Mouse (Mus musculus) Patski (cell line): ENCODE measurements at regions not wholly inside any gene's neighbourhood (a gene's known extent, or its start where the extent isn't known, plus 50 kb on each side); places are given as distances from the start of the nearest gene placed in this dataset.
A peak's percentile ranks its signal among the peaks of the same experiment; 100 is the strongest.
"Not testable (repeated sequence)": the region's sequence is repeated elsewhere in the genome, so short reads cannot be mapped to it uniquely, and the experiment has no call there.

Source experiments
- ATAC-seq: fragments of 100-300 bp; one replicate; pipeline ENCODE4 v1.8.0; 2021
- CTCF ChIA-PET: fragments of 350-600 bp; sonication (Branson Sonifier 250); formaldehyde crosslinking; loops from one replicate; lab custom pipeline; 2022; ENCODE audit warnings: inconsistent platforms; lab: Charles Lee
- POLR2A ChIA-PET: fragments of 350-600 bp; sonication (Branson Sonifier 250); formaldehyde crosslinking; loops from one replicate; lab custom pipeline; 2022; ENCODE audit warnings: antibody characterized with exemption, inconsistent platforms; lab: Charles Lee
- DNase-seq: peaks from one replicate; pipeline ENCODE4 v3.0.0-alpha.2; 2011; ENCODE audit warnings: low read depth, low spot score
- H3K27me3 ChIP-seq: fragments of 371-371 bp; one replicate; pipeline ENCODE4 v1.5.1; 2021
- CTCF ChIP-seq: fragments of 100-300 bp; IDR thresholded peaks from one replicate; pipeline ENCODE4 v1.5.1; 2021
- in situ Hi-C: fragments of 300-500 bp; cut with MboI; formaldehyde crosslinking; loops from 3 replicates; pipeline ENCODE4 v1.11.1; 2018; ENCODE audit warnings: low pct_unique_long_range_greater_than_20kb, mixed read lengths

- ChIA-PET CTCF (no interaction called here), POLR2A (no interaction called here)
- in situ Hi-C loops, result no loop called here
- DNase-seq, result no peak
- TF ChIP-seq CTCF, result no peak
- no peak for ATAC-seq
- peaks cover 14% of the 10 kb centered on the region for H3K27me3 ChIP-seq
Measured at GRCm38 (mm10) chr6:22506871-22507270, 150.8 kb upstream of the Fam3c start.

DNA sequence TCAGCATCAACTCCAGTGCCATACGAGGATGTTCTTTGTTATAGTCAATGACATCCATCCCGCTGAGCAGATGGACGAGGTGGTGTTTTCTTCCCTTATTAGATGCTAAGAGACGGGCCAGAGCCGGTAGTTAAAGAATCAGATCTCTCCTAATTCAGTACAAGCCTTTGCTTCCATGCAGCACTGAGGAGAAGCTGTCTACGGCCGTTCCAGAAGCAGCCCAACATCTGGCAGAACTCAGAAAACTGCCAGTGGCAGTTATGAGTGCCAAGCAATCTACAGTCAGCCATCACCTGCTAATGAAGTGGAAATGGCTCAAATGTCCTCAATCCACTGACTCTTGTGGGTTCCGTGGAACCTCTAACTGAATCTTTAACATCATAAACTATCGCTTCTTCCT is 141.3 kb upstream of the Fam3c start:
- TF ChIP-seq CTCF, result no peak
- in situ Hi-C loops, result no loop called here
- CTCF ChIA-PET, result no interaction called here

DNA sequence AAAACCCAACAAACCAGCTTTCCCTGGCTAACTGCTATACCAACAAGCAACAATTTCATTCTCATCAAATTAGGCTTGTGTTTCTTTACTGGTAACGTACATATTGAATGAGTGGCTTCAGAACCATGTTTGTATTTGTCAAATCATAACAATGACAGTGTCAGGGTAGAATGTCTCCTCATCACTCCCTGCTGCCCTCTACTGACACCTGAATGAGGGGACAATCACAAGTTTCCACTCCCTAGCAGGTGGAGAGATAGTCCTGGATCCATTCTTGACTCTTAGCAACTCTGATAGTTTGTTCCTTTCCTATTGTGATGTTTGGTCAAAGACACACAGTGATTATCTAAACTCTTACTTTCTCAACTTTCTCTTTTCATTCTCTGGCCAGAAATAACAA is 140.4 kb upstream of the Fam3c start:
- POLR2A ChIA-PET, result no interaction called here
- DNase-seq, result no peak
- CTCF ChIA-PET, result interaction anchor here (6.0 kb wide), 1 partner anchor 170 kb away, joined by 52 read pairs; no protein-coding TSS in a partner anchor
- in situ Hi-C loops, result no loop called here
- peak; percentile 45 for TF ChIP-seq CTCF
- ATAC-seq, result no peak
- H3K27me3 ChIP-seq, result peaks cover 12% of the 10 kb centered on the region

More for the DNA sequence above, 141.3 kb upstream of the Fam3c start:
- ATAC-seq, result no peak
- H3K27me3 ChIP-seq, result peaks cover 14% of the 10 kb centered on the region
- DNase-seq, result no peak
- POLR2A ChIA-PET, result no interaction called here

DNA sequence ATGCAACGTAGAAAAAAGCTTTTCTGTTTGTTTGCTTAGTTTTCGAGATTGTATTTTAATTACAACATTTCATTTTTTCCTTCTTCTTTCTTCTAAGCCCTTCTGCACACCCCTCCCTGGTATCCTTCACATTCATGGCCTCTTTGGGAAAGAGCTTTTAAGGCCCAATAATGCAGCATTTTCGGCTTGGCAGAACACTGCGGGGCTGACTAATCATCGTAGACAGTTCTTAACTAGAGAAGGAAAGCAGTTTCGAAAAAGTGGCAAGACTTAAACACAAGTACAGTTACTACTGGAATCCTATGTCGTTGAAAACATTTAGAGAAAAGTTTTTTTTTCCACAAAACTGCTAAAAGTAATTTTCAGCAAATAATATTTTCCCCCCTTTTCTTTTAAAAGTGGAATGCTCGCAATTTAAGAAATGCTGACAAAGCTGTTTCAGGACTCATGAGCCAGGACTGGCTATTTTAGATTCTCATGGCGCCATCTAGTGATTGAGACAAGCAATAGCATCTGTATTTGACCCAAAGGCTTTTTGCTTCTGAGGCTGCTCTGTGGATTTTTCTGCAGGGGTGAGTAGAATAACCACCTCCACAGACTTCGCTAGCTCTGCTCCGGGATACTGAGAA is 137.7 kb upstream of the Fam3c start:
- peaks cover 3% of the 10 kb centered on the region for H3K27me3 ChIP-seq
- in situ Hi-C loops, result loop anchor here (5.0 kb wide), 2 partner anchors 166 to 371 kb away; no protein-coding TSS in a partner anchor
- ChIA-PET CTCF (interaction anchor here (0.9 to 6.0 kb wide), 11 partner anchors 20 to 373 kb away, joined by 3 to 52 read pairs (median 4); partner anchors contain the start of gene Fam3c), POLR2A (no interaction called here)
- DNase-seq (no peak), ATAC-seq (no peak)
- TF ChIP-seq CTCF, result peak; percentile 74

DNA sequence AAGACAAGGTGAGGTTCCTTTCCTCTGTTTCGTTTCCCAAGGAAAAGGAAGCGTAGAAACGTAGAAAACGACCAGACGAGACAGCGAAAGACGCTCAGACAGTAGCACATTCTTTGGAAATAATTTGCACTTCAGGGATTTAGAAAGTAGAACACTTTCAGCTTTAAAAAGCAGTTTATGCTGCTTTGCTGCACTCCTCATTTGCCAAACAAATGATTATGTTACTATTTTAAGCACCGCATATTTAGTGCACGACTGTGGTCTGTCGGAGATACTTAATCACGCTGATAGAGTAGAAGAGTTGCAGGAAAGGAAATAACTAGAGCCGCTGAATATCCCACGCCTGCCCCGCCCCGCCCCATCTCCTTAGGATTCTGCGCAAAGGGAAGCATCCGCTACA is 136.9 kb upstream of the Fam3c start:
- H3K27me3 ChIP-seq, result peaks cover 1% of the 10 kb centered on the region
- DNase-seq (no peak), ATAC-seq (no peak)
- no peak for TF ChIP-seq CTCF
- ChIA-PET CTCF (interaction anchor here (0.9 to 6.0 kb wide), 8 partner anchors 20 to 373 kb away, joined by 3 to 52 read pairs (median 4); partner anchors contain the start of gene Fam3c), POLR2A (interaction anchor here (0.6 kb wide), 1 partner anchor 167 kb away, joined by 4 read pairs; no protein-coding TSS in a partner anchor)
- in situ Hi-C loops, result loop anchor here (5.0 kb wide), 2 partner anchors 166 to 371 kb away; no protein-coding TSS in a partner anchor

DNA sequence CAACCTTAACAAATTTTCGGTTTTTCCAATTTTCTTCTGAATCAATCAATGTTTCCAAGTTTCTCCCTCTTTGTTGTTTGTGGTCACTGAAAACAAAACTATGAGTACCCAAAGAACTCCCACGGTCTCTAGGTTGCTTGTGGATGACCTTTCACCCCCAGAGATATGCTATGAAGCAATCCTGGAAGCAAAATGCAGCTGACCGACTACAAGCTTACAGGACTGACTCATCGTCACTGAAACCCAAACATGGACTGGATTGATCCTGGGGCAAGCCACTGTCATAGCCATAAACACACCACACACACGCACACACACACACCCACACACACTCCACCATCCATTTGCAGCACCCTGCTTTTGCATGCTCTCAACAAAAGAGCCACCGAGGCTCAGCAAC is 134.7 kb upstream of the Fam3c start:
- DNase-seq (no peak), ATAC-seq (no peak)
- in situ Hi-C loops, result loop anchor here (5.0 kb wide), 2 partner anchors 163 to 368 kb away; no protein-coding TSS in a partner anchor
- ChIA-PET POLR2A (no interaction called here), CTCF (interaction anchor here (4.3 to 6.0 kb wide), 2 partner anchors 165 to 368 kb away, joined by 36 to 52 read pairs; no protein-coding TSS in a partner anchor)
- H3K27me3 ChIP-seq, result peaks cover 5% of the 10 kb centered on the region
- TF ChIP-seq CTCF, result no peak

DNA sequence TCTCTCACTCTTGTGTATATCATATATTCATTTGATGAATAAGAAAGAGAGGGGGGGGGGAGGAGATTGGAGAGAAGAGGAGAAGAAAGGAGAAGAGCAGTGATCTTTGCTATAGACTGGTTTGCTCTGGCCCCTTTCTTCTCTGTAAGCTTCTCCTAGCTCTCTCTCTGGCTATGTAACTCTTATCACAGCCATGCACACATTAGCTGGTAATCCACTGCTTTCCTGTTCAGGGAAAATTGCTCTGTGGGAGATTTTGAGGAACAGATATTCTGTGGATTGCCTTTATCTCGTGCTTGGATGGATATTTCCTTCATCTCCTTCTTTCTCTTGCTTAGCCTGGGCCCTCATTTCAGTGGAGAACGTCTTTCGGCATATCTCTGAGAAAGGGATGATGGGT is 131.4 kb upstream of the Fam3c start:
- H3K27me3 ChIP-seq, result peaks cover 5% of the 10 kb centered on the region
- CTCF ChIA-PET, result interaction anchor here (1.6 kb wide), 1 partner anchor 161 kb away, joined by 4 read pairs; no protein-coding TSS in a partner anchor
- POLR2A ChIA-PET, result interaction anchor here (1.1 kb wide), 1 partner anchor 162 kb away, joined by 3 read pairs; no protein-coding TSS in a partner anchor
- no peak for TF ChIP-seq CTCF
- ATAC-seq (no peak), DNase-seq (no peak)
- in situ Hi-C loops, result no loop called here

- TF ChIP-seq CTCF, result no peak
- ATAC-seq, result no peak
- in situ Hi-C loops, result no loop called here
- CTCF ChIA-PET, result no interaction called here
- DNase-seq, result no peak
- POLR2A ChIA-PET, result no interaction called here
- peaks cover 5% of the 10 kb centered on the region for H3K27me3 ChIP-seq
Measured at GRCm38 (mm10) chr6:22485828-22486518, 129.9 kb upstream of the Fam3c start.

DNA sequence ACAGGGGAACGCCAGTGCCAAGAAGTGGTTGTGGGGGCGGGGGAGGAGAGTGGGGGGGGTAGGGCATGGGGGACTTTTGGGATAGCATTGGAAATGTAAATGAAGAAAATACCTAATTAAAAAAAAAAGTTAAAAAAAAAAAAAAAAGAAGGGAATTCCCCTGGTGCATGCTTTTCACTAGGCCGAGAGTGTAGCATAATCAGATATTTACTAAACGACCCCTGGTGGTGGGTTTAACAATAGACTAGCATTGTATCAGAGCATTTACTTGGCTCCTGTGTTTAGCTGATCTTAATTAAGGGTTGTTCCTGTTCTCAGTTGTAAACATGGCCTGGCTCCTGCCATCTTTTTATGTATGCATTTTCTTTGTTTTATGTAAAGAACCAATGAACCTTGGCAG is 126.2 kb upstream of the Fam3c start:
- CTCF ChIA-PET, ATAC-seq, DNase-seq, in situ Hi-C loops, H3K27me3 ChIP-seq, POLR2A ChIA-PET: not testable (repeated sequence)

DNA sequence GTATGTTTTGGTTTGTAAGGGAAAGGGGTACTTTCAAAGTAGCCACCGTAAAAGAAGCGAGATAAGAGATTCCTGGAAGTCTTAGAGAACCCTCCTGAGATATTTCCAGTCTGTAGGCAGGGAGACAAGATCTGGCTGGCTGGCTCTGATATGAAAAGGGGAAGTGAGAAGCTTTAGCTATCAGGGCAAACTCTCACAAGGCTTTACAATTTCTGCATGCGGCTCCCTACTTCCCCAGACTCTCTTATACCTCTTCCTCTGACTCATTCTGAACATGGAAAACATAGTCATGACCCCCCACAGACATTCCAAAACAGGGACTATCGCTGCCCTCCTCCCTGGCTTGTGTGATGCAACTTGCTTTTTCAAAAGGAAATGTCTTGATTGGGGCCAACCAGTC is 118.6 kb upstream of the Fam3c start:
- DNase-seq, result no peak
- TF ChIP-seq CTCF, result no peak
- CTCF ChIA-PET, result interaction anchor here (0.7 to 0.9 kb wide), 2 partner anchors 10 kb away, joined by 3 read pairs; no protein-coding TSS in a partner anchor
- ATAC-seq, result no peak
- in situ Hi-C loops, result no loop called here
- POLR2A ChIA-PET, result no interaction called here
- H3K27me3 ChIP-seq, result no peaks in the 10 kb centered on the region
